Mouse (Mus musculus): Measurements from ENCODE around the gene Ndufs3. TPM values are rescaled to one million over a fixed set of nuclear protein-coding genes. Genes with fewer than 3 reads are reported as not detected.

Ndufs3 gene
- total and polyA plus RNA-seq, 3 experiments = 134 to 193 TPM; not detected in 1

- TF ChIP-seq ELF1 (IDR thresholded peaks at IDR 0.05; ENCODE audit: low read depth, low read length) (no peak), TBP (IDR thresholded peaks at IDR 0.05; ENCODE audit: low read depth, low read length) (no peak), NELFE (IDR thresholded peaks at IDR 0.05; ENCODE audit: low read depth, low read length) (no peak; the same call in none of the 2 replicates), HCFC1 (IDR thresholded peaks at IDR 0.05; ENCODE audit: low read depth, low read length) (0 out of 2 replicates have a peak, but pooled peaks have one; percentile 42), USF2 (IDR thresholded peaks at IDR 0.05; ENCODE audit: borderline replicate concordance in 1 of 2, insufficient read depth in 1 of 2, low read depth in 1 of 2, low read length in 2 of 2) (no peak), JUND (IDR thresholded peaks at IDR 0.05; ENCODE audit: low read depth, low read length) (no peak), MYC (IDR thresholded peaks at IDR 0.05; ENCODE audit: low read depth, low read length) (no peak), MYB (IDR thresholded peaks at IDR 0.05; ENCODE audit: low read depth, low read length) (no peak), TAL1 (IDR thresholded peaks at IDR 0.05; ENCODE audit: low read length) (no peak), POLR2AphosphoS5 (IDR thresholded peaks at IDR 0.05; ENCODE audit: borderline replicate concordance, low read depth, low read length) (no peak), TCF12 (IDR thresholded peaks at IDR 0.05; ENCODE audit: low read depth, low read length) (no peak; the same call in 1 of the 2 replicates), EP300 (IDR thresholded peaks at IDR 0.05; ENCODE audit: low read depth in 1 of 2, low read length in 2 of 2) (no peak)
These were observed 12.8 kb upstream of the Ndufs3 start (continued) for GRCm38 (mm10) chr2:90917233-90917998.

GRCm38 (mm10) chr2:90916560-90917232 lies 12.1 kb upstream of the Ndufs3 start:
- DNase-seq (ENCODE audit: low read depth, low spot score) = peak; percentile 70
- Histone ChIP-seq H3K36me3 (ENCODE audit: control insufficient read depth in 1 of 2, insufficient read depth in 2 of 2, low read length in 2 of 2) (peaks cover 0 to 15% of the 10 kb centered on the region in 2 experiments; a peak in 3 of 4 replicates), H3K9me3 (replicated peaks; ENCODE audit: insufficient read depth, low read length) (no peaks in the 10 kb centered on the region), H3K4me1 (ENCODE audit: control insufficient read depth in 1 of 2, insufficient read depth in 2 of 2, low read length in 2 of 2) (peaks cover 0 to 5% of the 10 kb centered on the region in 2 experiments; a peak in 3 of 4 replicates), H3K9ac (ENCODE audit: control insufficient read depth, low read depth, low read length, poor library complexity, severe bottlenecking) (peak overlapping the region; percentile 93), H3K27me3 (ENCODE audit: control insufficient read depth in 1 of 2, insufficient read depth in 2 of 2, low read length in 2 of 2) (no peaks in the 10 kb centered on the region), H3K27ac (ENCODE audit: control insufficient read depth, low read depth, low read length) (peak overlapping the region; percentile 60), H3K4me3 (ENCODE audit: control insufficient read depth in 1 of 2, insufficient read depth in 1 of 2, low read depth in 2 of 2, low read length in 2 of 2) (peak overlapping the region; percentile 61 to 95), H3K79me2 (ENCODE audit: control insufficient read depth, insufficient read depth, low read length, poor library complexity) (peaks cover 31% of the 10 kb centered on the region)
- TF ChIP-seq SIN3A (IDR thresholded peaks at IDR 0.05; ENCODE audit: low read length) (peak; percentile 22; the same call in 1 of the 2 replicates), ZNF384 (IDR thresholded peaks at IDR 0.05; ENCODE audit: low read depth, low read length) (no peak), MXI1 (IDR thresholded peaks at IDR 0.05; ENCODE audit: low read depth, low read length) (peak; percentile 27; the same call in 1 of the 2 replicates), NELFE (IDR thresholded peaks at IDR 0.05; ENCODE audit: low read depth, low read length) (peak; percentile 55), ZKSCAN1 (IDR thresholded peaks at IDR 0.05; ENCODE audit: low read depth, low read length) (no peak), E2F4 (IDR thresholded peaks at IDR 0.05; ENCODE audit: borderline replicate concordance, low read depth, low read length) (no peak), RCOR1 (IDR thresholded peaks at IDR 0.05; ENCODE audit: low read depth, low read length) (0 out of 2 replicates have a peak, but pooled peaks have one; percentile 9), POLR2AphosphoS5 (IDR thresholded peaks at IDR 0.05; ENCODE audit: borderline replicate concordance, low read depth, low read length) (no peak), POLR2A (IDR thresholded peaks at IDR 0.05; ENCODE audit: control insufficient read depth in 1 of 2, insufficient read depth in 1 of 2, low read depth in 1 of 2, low read length in 2 of 2, poor library complexity in 1 of 2) (no peak), ELF1 (IDR thresholded peaks at IDR 0.05; ENCODE audit: low read depth, low read length) (0 out of 2 replicates have a peak, but pooled peaks have one; percentile 24), CHD1 (IDR thresholded peaks at IDR 0.05; ENCODE audit: low read depth, low read length) (peak; percentile 62; the same call in 1 of the 2 replicates), TAL1 (IDR thresholded peaks at IDR 0.05; ENCODE audit: low read length) (no peak), ZMIZ1 (IDR thresholded peaks at IDR 0.05; ENCODE audit: low read depth, low read length) (peak; percentile 2; the same call in 1 of the 2 replicates)
